Mouse (Mus musculus) lung, postnatal 10 days (tissue): ENCODE results near the gene Hoxb5.
A peak's percentile ranks its signal among the peaks of the same experiment; 100 is the strongest.

Experiments
- DNase-seq: peaks from one replicate; pipeline ENCODE4 v3.0.0; 2021

Hoxb5 gene

DNA sequence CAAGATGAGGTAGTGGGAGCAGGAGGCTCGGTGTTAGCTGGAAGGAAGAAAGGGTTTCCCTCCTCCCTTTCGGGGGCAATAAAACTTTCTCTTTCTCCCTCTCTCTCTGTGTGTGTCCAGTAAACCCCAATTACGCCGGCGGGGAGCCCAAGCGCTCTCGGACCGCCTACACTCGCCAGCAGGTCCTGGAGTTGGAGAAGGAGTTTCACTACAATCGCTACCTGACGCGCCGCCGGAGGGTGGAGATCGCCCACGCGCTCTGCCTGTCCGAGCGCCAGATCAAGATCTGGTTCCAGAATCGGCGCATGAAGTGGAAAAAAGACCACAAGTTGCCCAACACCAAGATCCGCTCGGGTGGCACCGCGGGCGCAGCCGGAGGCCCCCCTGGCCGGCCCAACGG is 16.8 kb downstream of the Hoxb5 start:
- peak; percentile 70 for DNase-seq

DNA sequence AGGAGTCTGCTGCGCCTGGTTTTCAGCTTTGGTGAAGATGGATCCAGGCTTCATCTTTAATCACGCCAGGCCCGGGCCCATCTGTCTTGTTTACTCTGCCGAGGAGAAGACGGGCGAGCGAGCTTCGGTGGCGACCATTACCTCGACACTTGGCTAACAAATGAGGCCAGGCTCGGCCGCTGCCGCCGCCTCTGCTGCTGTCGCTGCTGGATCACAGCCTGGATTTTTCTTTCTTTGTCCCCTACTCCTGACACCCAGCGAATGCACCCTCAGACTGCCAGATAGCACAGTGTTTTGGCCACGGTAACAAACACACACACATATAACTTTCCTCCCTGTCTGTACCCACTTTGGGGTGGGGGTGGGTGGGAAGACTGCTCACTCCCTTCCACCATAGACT is 17.6 kb downstream of the Hoxb5 start:
- peak; percentile 72 for DNase-seq

- DNase-seq: no peak
Measured at GRCm38 (mm10) chr11:96321846-96322245, 18.7 kb downstream of the Hoxb5 start.

- DNase-seq: no peak
Measured at GRCm38 (mm10) chr11:96322738-96323137, 19.6 kb downstream of the Hoxb5 start.

DNA sequence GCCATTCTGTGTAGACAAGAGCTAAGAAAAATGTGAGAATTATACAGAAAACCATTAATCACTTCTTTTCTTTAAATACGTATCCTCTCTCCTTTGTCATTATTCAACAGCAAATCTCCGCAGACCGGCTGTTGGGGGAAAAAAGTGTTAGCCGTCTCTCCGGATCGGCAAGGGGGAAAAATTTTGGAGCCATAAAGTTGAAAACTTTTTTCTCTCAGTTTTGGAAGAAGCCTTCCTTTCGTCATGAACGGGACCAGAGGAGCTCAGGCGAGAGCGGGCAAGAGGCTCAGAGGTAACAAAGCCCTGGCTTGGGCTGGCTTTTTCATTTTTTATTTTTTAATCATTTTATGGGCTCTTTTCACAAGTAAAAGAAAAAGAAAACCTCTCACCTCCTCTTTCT is 20.0 kb downstream of the Hoxb5 start, which contains the start of gene Hoxb3:
Gene Hoxb3, plus strand, starts transcription at position 173 of the 400 bp plus-strand sequence.
- no peak for DNase-seq

GRCm38 (mm10) chr11:96324125-96324524 is 21.0 kb downstream of the Hoxb5 start:
- DNase-seq: no peak

GRCm38 (mm10) chr11:96324965-96325364 is 21.8 kb downstream of the Hoxb5 start:
- no peak for DNase-seq

GRCm38 (mm10) chr11:96325747-96326212 is 22.6 kb downstream of the Hoxb5 start:
- no peak for DNase-seq

GRCm38 (mm10) chr11:96326705-96327104 is 23.6 kb downstream of the Hoxb5 start:
- DNase-seq: no peak

- no peak for DNase-seq
Measured at GRCm38 (mm10) chr11:96327122-96327521, 24.0 kb downstream of the Hoxb5 start.

- DNase-seq: no peak
Measured at GRCm38 (mm10) chr11:96327750-96328149, 24.6 kb downstream of the Hoxb5 start.

DNA sequence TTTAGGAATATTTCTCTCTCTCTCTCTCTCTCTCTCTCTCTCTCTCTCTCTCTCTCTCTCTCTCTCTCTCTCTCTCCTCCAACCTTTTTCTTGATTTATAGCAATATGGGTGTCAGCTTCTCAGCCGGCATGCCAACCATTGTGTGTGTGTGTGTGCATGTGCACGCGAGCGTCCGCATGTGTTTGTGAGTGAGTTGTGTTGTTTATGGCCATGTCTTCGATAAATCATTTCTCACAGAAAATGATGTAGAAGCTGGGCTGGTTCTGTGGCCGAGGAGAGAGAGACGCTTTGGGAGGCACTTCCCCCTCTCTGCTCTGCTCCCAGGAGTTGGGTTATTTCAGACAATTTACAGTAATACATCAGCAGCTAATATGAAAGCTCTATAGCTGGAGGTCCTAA is 25.5 kb downstream of the Hoxb5 start:
- no peak for DNase-seq

DNA sequence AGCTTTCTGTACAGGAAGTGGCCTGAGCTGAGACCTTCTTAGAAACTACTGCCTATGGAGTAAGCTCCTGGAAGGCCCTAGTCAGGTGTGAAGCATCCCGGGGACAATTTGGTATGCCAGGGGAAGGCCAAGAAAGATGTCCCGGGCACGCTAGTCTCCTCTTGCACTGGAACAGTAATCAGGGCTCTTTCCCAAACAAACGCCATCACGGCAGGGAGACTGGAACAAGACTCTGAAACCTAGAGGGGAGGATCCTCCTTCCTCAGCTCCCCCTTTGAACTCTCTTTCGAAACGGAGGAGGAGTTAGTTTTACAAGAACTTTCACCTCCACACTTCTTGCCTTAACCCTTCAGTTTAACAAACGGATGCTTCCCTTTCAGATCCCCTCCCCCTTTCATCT is 29.0 kb downstream of the Hoxb5 start:
- DNase-seq: no peak

DNA sequence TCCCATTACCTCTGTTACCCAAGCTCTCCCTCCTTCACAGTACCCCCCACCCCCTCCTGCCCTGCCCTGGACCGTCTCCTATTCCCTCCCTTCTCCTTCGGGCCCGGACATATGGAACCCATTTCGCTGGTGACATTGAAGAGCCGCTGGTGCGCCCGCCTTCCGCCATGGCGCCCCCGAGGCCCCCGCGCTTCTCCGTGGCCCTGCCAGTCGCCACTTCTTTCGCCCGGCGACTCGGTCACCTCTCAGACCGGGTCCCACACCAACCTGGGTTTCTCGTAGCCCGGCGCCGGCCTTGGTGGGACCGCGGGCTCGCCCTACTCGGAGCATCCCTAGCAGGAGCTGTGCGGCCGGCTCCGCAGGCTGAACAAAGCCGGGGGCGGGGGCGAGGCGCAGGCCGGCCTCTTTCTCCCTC is 29.5 kb downstream of the Hoxb5 start:
- no peak for DNase-seq

- no peak for DNase-seq
Measured at GRCm38 (mm10) chr11:96333241-96334001, 30.3 kb downstream of the Hoxb5 start.

DNA sequence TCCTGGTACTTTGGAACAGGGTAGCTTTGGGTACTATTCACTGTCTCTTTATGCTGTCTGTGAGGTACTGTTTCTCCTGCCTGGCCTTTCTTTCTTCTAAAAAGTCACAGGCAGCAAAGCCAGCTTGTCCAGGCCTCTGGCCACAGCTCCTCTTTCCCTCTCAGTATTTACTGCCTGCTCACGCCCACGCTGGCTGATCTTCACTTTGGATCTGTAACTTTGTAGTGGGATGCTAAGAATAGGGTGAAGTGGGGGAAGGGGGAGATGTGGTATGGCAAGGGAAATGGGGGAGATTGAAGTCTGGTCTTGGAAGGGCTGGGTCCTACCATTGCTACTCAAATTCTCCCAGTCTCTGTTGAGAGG is 30.8 kb downstream of the Hoxb5 start:
- no peak for DNase-seq

DNA sequence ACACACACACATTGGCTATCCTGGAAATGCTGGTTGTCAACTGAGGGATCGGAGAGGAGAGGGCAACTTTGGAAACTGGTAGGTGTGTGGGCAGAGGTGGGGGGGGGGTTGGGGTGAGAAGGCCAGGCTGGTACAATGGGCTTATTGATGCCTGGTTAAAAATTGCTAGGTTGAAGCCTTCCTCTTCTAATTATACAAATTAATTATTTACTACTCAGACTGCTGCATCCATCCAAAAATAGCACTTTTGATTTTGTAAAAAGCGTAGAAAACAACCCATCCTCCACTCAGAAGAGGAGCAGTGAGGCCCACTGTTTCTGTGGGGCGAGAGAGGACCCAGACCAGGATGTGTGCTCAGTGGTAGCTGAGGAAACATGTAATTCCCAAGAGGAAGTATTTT is 31.9 kb downstream of the Hoxb5 start:
- DNase-seq: no peak

- DNase-seq: no peak
Measured at GRCm38 (mm10) chr11:96336597-96336996, 33.5 kb downstream of the Hoxb5 start.

- DNase-seq: no peak
Measured at GRCm38 (mm10) chr11:96337026-96337425, 33.9 kb downstream of the Hoxb5 start.

DNA sequence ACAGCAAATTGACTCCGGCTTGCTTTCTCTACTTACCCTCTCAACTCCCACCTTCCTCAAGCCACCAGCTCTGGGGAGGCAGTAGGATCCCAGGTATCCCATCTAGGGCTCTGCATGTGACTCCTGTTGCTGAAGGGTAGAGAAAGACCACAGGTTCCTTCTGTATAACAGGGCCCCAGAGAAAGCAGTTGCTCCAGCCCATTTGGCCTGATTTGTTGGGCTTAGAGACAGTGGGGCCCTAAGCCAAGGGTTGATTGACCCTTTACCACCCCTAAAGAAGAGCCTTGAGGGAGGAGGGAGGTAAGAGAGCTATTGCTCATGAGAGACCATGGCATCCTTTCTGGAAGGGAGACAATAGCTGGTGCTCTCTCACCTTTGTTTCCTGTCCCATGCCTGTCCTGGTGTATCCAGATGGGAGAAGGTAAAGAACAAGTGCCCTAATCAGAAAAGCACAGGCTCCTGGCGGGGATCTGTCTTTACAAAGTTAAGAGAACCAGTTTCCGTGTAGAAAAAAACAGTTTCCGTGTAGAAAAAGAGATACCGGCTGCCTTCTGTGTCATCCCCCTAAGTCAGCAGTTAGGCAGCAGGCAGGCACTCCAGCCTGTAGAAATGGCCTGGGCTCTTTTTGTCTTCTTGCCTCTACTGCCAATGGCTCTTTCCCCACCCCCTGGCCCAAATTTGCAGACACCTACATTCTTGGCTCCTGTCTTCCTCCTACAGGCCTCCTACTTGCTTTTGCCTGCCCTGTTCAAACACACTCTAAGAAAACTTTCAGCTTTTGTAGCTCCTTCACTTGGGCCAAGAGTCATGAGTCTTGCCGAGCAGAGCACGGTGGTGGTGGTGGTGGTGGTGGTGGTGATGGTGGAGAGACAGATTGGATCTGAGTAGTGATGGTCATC is 36.1 kb downstream of the Hoxb5 start:
- peak; percentile 55 for DNase-seq

- peak; percentile 53 for DNase-seq
Measured at GRCm38 (mm10) chr11:96340698-96341365, 37.7 kb downstream of the Hoxb5 start.

GRCm38 (mm10) chr11:96341701-96342575 is 38.8 kb downstream of the Hoxb5 start:
- peak; percentile 73 for DNase-seq
